Mouse (Mus musculus) cerebellum, adult (tissue): ENCODE data around the gene Canx.

Source experiments
- ATAC-seq: cut with Nextera tagmentation; 2 replicates; pipeline ENCODE4 v1.9.2; 2017; ENCODE audit warnings: mild to moderate bottlenecking, moderate library complexity, mixed read lengths; ENCODE audit not compliant: insufficient number of reproducible peaks, low FRiP score, low TSS enrichment

Canx gene

GRCm38 (mm10) chr11:50279005-50279404 is 46.5 kb downstream of the Canx start:
- no peak for ATAC-seq

- ATAC-seq: no peak
These were observed 47.8 kb downstream of the Canx start for GRCm38 (mm10) chr11:50277706-50278105.

- no peak for ATAC-seq
These were observed 48.4 kb downstream of the Canx start for GRCm38 (mm10) chr11:50277025-50277424.

GRCm38 (mm10) chr11:50275568-50276151 is 49.8 kb downstream of the Canx start:
- ATAC-seq: no peak

GRCm38 (mm10) chr11:50275077-50275476 is 50.4 kb downstream of the Canx start:
- ATAC-seq: no peak

- no peak for ATAC-seq
These were observed 52.7 kb downstream of the Canx start for GRCm38 (mm10) chr11:50272819-50273218.

- ATAC-seq: no peak
These were observed 55.6 kb downstream of the Canx start for GRCm38 (mm10) chr11:50269885-50270284.

- ATAC-seq: no peak
These were observed 56.3 kb downstream of the Canx start for GRCm38 (mm10) chr11:50269163-50269562.

GRCm38 (mm10) chr11:50266997-50267396 is 58.5 kb downstream of the Canx start:
- no peak for ATAC-seq

GRCm38 (mm10) chr11:50265931-50266330 is 59.5 kb downstream of the Canx start:
- no peak for ATAC-seq

GRCm38 (mm10) chr11:50263198-50263597 is 62.3 kb downstream of the Canx start:
- no peak for ATAC-seq

GRCm38 (mm10) chr11:50262020-50262419 is 63.5 kb downstream of the Canx start:
- ATAC-seq: no peak

GRCm38 (mm10) chr11:50258310-50258709 is 67.2 kb downstream of the Canx start:
- ATAC-seq: no peak

- ATAC-seq: no peak
These were observed 68.9 kb downstream of the Canx start for GRCm38 (mm10) chr11:50256615-50257014.

GRCm38 (mm10) chr11:50254010-50254580 is 71.4 kb downstream of the Canx start:
- peak; percentile 42; the same call in 1 of the 2 replicates for ATAC-seq

GRCm38 (mm10) chr11:50253393-50253792 is 72.1 kb downstream of the Canx start:
- ATAC-seq: no peak

GRCm38 (mm10) chr11:50252684-50253265 is 72.7 kb downstream of the Canx start:
- ATAC-seq: no peak

- ATAC-seq: no peak
These were observed 73.3 kb downstream of the Canx start for GRCm38 (mm10) chr11:50252166-50252565.

- no peak for ATAC-seq
These were observed 76.9 kb downstream of the Canx start for GRCm38 (mm10) chr11:50248473-50249171.

- ATAC-seq: no peak
These were observed 80.2 kb downstream of the Canx start for GRCm38 (mm10) chr11:50245269-50245668.
